Mouse (Mus musculus) lung, adult 2 months (tissue): ENCODE data around the gene Aldh3b3.

Experiments
- CTCF ChIP-seq: fragments of 200-500 bp; IDR thresholded peaks from 2 replicates; pipeline ENCODE4 v1.5.1; 2011; ENCODE audit warnings: mild to moderate bottlenecking, low read length, control low read depth; ENCODE audit not compliant: insufficient read depth
- POLR2A ChIP-seq: fragments of 200-500 bp; IDR thresholded peaks from 2 replicates; pipeline ENCODE4 v1.6.1; 2011; ENCODE audit warnings: low read depth, mild to moderate bottlenecking, control low read depth, low read length, borderline replicate concordance; ENCODE audit errors: extremely low read depth

GRCm38 (mm10) chr19:3996747-3997146, 38.3 kb downstream of the Aldh3b3 start:
- TF ChIP-seq CTCF = no peak
- TF ChIP-seq POLR2A = no peak
